Mouse (Mus musculus): ENCODE data around the gene Stk4.

The Stk4 gene

GRCm38 (mm10) chr2:164128576-164129411, 58.7 kb downstream of the Stk4 start:
- no peak for DNase-seq

- no peak for DNase-seq
Observed at GRCm38 (mm10) chr2:164131586-164131985, 61.5 kb downstream of the Stk4 start.

- no peak for DNase-seq
Observed at GRCm38 (mm10) chr2:164134563-164134962, 64.4 kb downstream of the Stk4 start.

GRCm38 (mm10) chr2:164135367-164135766, 65.2 kb downstream of the Stk4 start:
- DNase-seq = no peak

- DNase-seq = no peak
Observed at GRCm38 (mm10) chr2:164136393-164136792, 66.3 kb downstream of the Stk4 start.

GRCm38 (mm10) chr2:164137754-164138153, 67.6 kb downstream of the Stk4 start:
- DNase-seq = no peak

- DNase-seq = no peak
Observed at GRCm38 (mm10) chr2:164142021-164142420, 71.9 kb downstream of the Stk4 start.

GRCm38 (mm10) chr2:164144025-164144424, 73.9 kb downstream of the Stk4 start:
- no peak for DNase-seq

- no peak for DNase-seq
Observed at GRCm38 (mm10) chr2:164144541-164144940, 74.4 kb downstream of the Stk4 start.

GRCm38 (mm10) chr2:164146556-164146955, 76.4 kb downstream of the Stk4 start:
- DNase-seq = no peak

GRCm38 (mm10) chr2:164150086-164150760, 80.1 kb downstream of the Stk4 start:
- no peak for DNase-seq

GRCm38 (mm10) chr2:164152341-164152740, 82.2 kb downstream of the Stk4 start:
- DNase-seq = no peak

- no peak for DNase-seq
Observed at GRCm38 (mm10) chr2:164154007-164154406, 83.9 kb downstream of the Stk4 start.

- no peak for DNase-seq
Observed at GRCm38 (mm10) chr2:164156158-164156557, 86.0 kb downstream of the Stk4 start.

- no peak for DNase-seq
Observed at GRCm38 (mm10) chr2:164158838-164159237, 88.7 kb downstream of the Stk4 start.

- DNase-seq = no peak
Observed at GRCm38 (mm10) chr2:164161515-164162055, 91.5 kb downstream of the Stk4 start.

- no peak for DNase-seq
Observed at GRCm38 (mm10) chr2:164164941-164165340, 94.8 kb downstream of the Stk4 start.

- no peak for DNase-seq
Observed at GRCm38 (mm10) chr2:164167752-164168570, 97.8 kb downstream of the Stk4 start.

- DNase-seq = peak in 1 of 2 experiments; percentile 10
Observed at GRCm38 (mm10) chr2:164168571-164168946, 98.4 kb downstream of the Stk4 start.

- no peak for DNase-seq
Observed at GRCm38 (mm10) chr2:164170326-164170725, 100.2 kb downstream of the Stk4 start.

GRCm38 (mm10) chr2:164170902-164171301, 100.8 kb downstream of the Stk4 start, which contains the start of gene Kcns1:
Gene Kcns1, minus strand, starts transcription at chr2:164171113.
- DNase-seq = no peak

- DNase-seq = no peak
Observed at GRCm38 (mm10) chr2:164173394-164173793, 103.3 kb downstream of the Stk4 start.

Measured in thymus, postnatal 36 days (tissue).